Mouse (Mus musculus): ENCODE results near the gene Ets1. TPM values are rescaled to one million over a fixed set of nuclear protein-coding genes. Genes with fewer than 3 reads are reported as not detected.

Gene Ets1
- polyA plus RNA-seq, 1 experiment from 2014 or later, result 78.2 TPM

GRCm38 (mm10) chr9:32720264-32721031, 84.4 kb downstream of the Ets1 start:
- Histone ChIP-seq H3K4me3 (ENCODE audit: low read depth, low read length) (no peak overlapping the region), H3K9me3 (ENCODE audit: low read length) (no peaks in the 10 kb centered on the region), H3K4me1 (ENCODE audit: insufficient read depth, low read depth, low read length) (peaks cover 8% of the 10 kb centered on the region; the same call in 1 of the 2 replicates), H3K4me2 (replicated peaks; ENCODE audit: low read depth, low read length) (no peak overlapping the region), H3K27me3 (replicated peaks; ENCODE audit: insufficient read depth, low read length) (no peaks in the 10 kb centered on the region), H3K36me3 (ENCODE audit: insufficient read depth, low read length) (no peaks in the 10 kb centered on the region; the same call in 1 of the 2 replicates), H3K27ac (ENCODE audit: low read length) (0 out of 2 replicates have a peak overlapping the region, but pooled peaks have one; percentile 12), H3K9ac (replicated peaks; ENCODE audit: low read depth) (no peak overlapping the region)
- TF ChIP-seq CTCF (IDR thresholded peaks at IDR 0.05) (no peak), EP300 (IDR thresholded peaks at IDR 0.05) (no peak)
- peak; percentile 23 for DNase-seq (ENCODE audit: low spot score)
- ATAC-seq, result peak; percentile 36
- WGBS, result 35% methylated on average over 12 of the region's 12 CpGs

- DNase-seq (ENCODE audit: low spot score) (no peak), ATAC-seq (no peak)
- no peaks in the 10 kb centered on the region for H3K27me3 ChIP-seq (replicated peaks; ENCODE audit: insufficient read depth, low read length)
- H3K4me3 ChIP-seq (ENCODE audit: low read depth, low read length), result no peak overlapping the region
- no peaks in the 10 kb centered on the region; the same call in 1 of the 2 replicates for H3K36me3 ChIP-seq (ENCODE audit: insufficient read depth, low read length)
- peaks cover 8% of the 10 kb centered on the region; the same call in 1 of the 2 replicates for H3K4me1 ChIP-seq (ENCODE audit: insufficient read depth, low read depth, low read length)
- no peaks in the 10 kb centered on the region for H3K9me3 ChIP-seq (ENCODE audit: low read length)
- TF ChIP-seq EP300 (IDR thresholded peaks at IDR 0.05), result no peak
- peak; percentile 46 for TF ChIP-seq CTCF (IDR thresholded peaks at IDR 0.05)
- 45% methylated on average over 2 of the region's 2 CpGs for WGBS
- peak overlapping the region; percentile 23; the same call in 1 of the 2 replicates for H3K27ac ChIP-seq (ENCODE audit: low read length)
- H3K9ac ChIP-seq (replicated peaks; ENCODE audit: low read depth), result no peak overlapping the region
- no peak overlapping the region for H3K4me2 ChIP-seq (replicated peaks; ENCODE audit: low read depth, low read length)
These were observed 85.1 kb downstream of the Ets1 start for GRCm38 (mm10) chr9:32721081-32721480.

- H3K4me1 ChIP-seq (ENCODE audit: insufficient read depth, low read depth, low read length), result peaks cover 4% of the 10 kb centered on the region; the same call in 1 of the 2 replicates
- WGBS, result 76% methylated on average over 1 of the region's 1 CpGs
- no peak overlapping the region for H3K4me2 ChIP-seq (replicated peaks; ENCODE audit: low read depth, low read length)
- ATAC-seq, result no peak
- DNase-seq (ENCODE audit: low spot score), result no peak
- no peaks in the 10 kb centered on the region for H3K27me3 ChIP-seq (replicated peaks; ENCODE audit: insufficient read depth, low read length)
- H3K36me3 ChIP-seq (ENCODE audit: insufficient read depth, low read length), result no peaks in the 10 kb centered on the region; the same call in 1 of the 2 replicates
- no peak for TF ChIP-seq CTCF (IDR thresholded peaks at IDR 0.05)
- TF ChIP-seq EP300 (IDR thresholded peaks at IDR 0.05), result no peak
- H3K9ac ChIP-seq (replicated peaks; ENCODE audit: low read depth), result no peak overlapping the region
- no peak overlapping the region for H3K27ac ChIP-seq (ENCODE audit: low read length)
- no peak overlapping the region for H3K4me3 ChIP-seq (ENCODE audit: low read depth, low read length)
- no peaks in the 10 kb centered on the region for H3K9me3 ChIP-seq (ENCODE audit: low read length)
These were observed 86.2 kb downstream of the Ets1 start for GRCm38 (mm10) chr9:32722205-32722604.

DNA sequence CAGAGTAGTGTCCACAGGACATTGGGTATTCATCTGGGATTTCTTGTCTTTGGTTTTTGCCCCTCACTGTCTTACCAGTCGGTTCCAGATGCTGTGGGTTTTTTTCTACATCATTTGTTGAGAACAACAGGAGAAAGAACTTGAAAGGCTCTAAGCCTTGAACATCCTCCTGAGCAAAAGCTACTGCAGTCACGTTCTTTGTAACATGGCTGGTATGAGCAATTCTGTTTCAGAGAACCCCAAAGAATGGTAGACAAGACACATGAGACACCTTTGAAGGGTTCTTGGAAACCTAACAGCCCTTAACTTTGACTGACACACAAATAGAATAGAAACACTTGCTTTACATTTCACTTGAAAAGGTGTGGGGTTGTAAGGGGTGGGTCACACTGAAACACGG, 86.9 kb downstream of the Ets1 start:
- H3K27me3 ChIP-seq (replicated peaks; ENCODE audit: insufficient read depth, low read length), result no peaks in the 10 kb centered on the region
- H3K4me3 ChIP-seq (ENCODE audit: low read depth, low read length), result no peak overlapping the region
- WGBS, result 73% methylated on average over 3 of the region's 3 CpGs
- H3K9ac ChIP-seq (replicated peaks; ENCODE audit: low read depth), result no peak overlapping the region
- H3K27ac ChIP-seq (ENCODE audit: low read length), result 0 out of 2 replicates have a peak overlapping the region, but pooled peaks have one; percentile 5
- no peaks in the 10 kb centered on the region for H3K9me3 ChIP-seq (ENCODE audit: low read length)
- H3K4me1 ChIP-seq (ENCODE audit: insufficient read depth, low read depth, low read length), result peaks cover 4% of the 10 kb centered on the region; the same call in 1 of the 2 replicates
- H3K4me2 ChIP-seq (replicated peaks; ENCODE audit: low read depth, low read length), result no peak overlapping the region
- TF ChIP-seq CTCF (IDR thresholded peaks at IDR 0.05) (no peak), EP300 (IDR thresholded peaks at IDR 0.05) (no peak)
- DNase-seq (ENCODE audit: low spot score), result no peak
- no peaks in the 10 kb centered on the region; the same call in 1 of the 2 replicates for H3K36me3 ChIP-seq (ENCODE audit: insufficient read depth, low read length)
- ATAC-seq, result no peak

- 58% methylated on average over 7 of the region's 7 CpGs for WGBS
- Histone ChIP-seq H3K27me3 (replicated peaks; ENCODE audit: insufficient read depth, low read length) (no peaks in the 10 kb centered on the region), H3K4me2 (replicated peaks; ENCODE audit: low read depth, low read length) (no peak overlapping the region), H3K9me3 (ENCODE audit: low read length) (no peaks in the 10 kb centered on the region), H3K9ac (replicated peaks; ENCODE audit: low read depth) (no peak overlapping the region), H3K27ac (ENCODE audit: low read length) (0 out of 2 replicates have a peak overlapping the region, but pooled peaks have one; percentile 20), H3K36me3 (ENCODE audit: insufficient read depth, low read length) (no peaks in the 10 kb centered on the region; the same call in 1 of the 2 replicates), H3K4me3 (ENCODE audit: low read depth, low read length) (no peak overlapping the region), H3K4me1 (ENCODE audit: insufficient read depth, low read depth, low read length) (peaks cover 4% of the 10 kb centered on the region; the same call in 1 of the 2 replicates)
- no peak for ATAC-seq
- DNase-seq (ENCODE audit: low spot score), result no peak
- TF ChIP-seq EP300 (IDR thresholded peaks at IDR 0.05) (no peak), CTCF (IDR thresholded peaks at IDR 0.05) (no peak)
These were observed 88.3 kb downstream of the Ets1 start for GRCm38 (mm10) chr9:32724131-32724825.

- Histone ChIP-seq H3K27ac (ENCODE audit: low read length) (no peak overlapping the region), H3K36me3 (ENCODE audit: insufficient read depth, low read length) (no peaks in the 10 kb centered on the region; the same call in 1 of the 2 replicates), H3K4me2 (replicated peaks; ENCODE audit: low read depth, low read length) (no peak overlapping the region), H3K4me1 (ENCODE audit: insufficient read depth, low read depth, low read length) (peaks cover 4% of the 10 kb centered on the region; the same call in 1 of the 2 replicates), H3K4me3 (ENCODE audit: low read depth, low read length) (no peak overlapping the region), H3K9ac (replicated peaks; ENCODE audit: low read depth) (no peak overlapping the region), H3K27me3 (replicated peaks; ENCODE audit: insufficient read depth, low read length) (no peaks in the 10 kb centered on the region), H3K9me3 (ENCODE audit: low read length) (no peaks in the 10 kb centered on the region)
- no peak for DNase-seq (ENCODE audit: low spot score)
- TF ChIP-seq EP300 (IDR thresholded peaks at IDR 0.05) (no peak), CTCF (IDR thresholded peaks at IDR 0.05) (no peak)
- no peak for ATAC-seq
- 56% methylated on average over 4 of the region's 4 CpGs for WGBS
These were observed 89.9 kb downstream of the Ets1 start for GRCm38 (mm10) chr9:32725902-32726301.
